Comparison of ENCODE assay signal across 8 mouse cellular contexts in genomic region chr17:29006812-29007211, GRCm38 (mm10). TPM values are rescaled to one million over a fixed set of nuclear protein-coding genes. Genes with fewer than 3 reads are reported as not detected.
A peak's percentile ranks its signal among the peaks of the same experiment; 100 is the strongest.
DNase-seq lines count a peak whose midpoint lies in the region; ATAC-seq and TF ChIP-seq lines count a peak whose summit lies in the region.

No protein-coding gene starts in this region.

- no peaks in the 10 kb centered on the region for H3K36me3 ChIP-seq in testis, adult 2 months (ENCODE audit: control insufficient read depth, insufficient read depth, low read length)
- H3K36me3 ChIP-seq in forebrain, embryonic 11.5 days (ENCODE audit: control insufficient read depth, insufficient read depth, low read length), result no peaks in the 10 kb centered on the region; the same call in 1 of the 2 replicates
- peaks cover 7% of the 10 kb centered on the region; the same call in 1 of the 2 replicates for H3K36me3 ChIP-seq in limb, embryonic 14.5 days (ENCODE audit: control insufficient read depth, insufficient read depth, low read length)

- no peak for ATAC-seq in forebrain, embryonic 11.5 days (replicated peaks; ENCODE audit: low FRiP score)
- ATAC-seq in limb, embryonic 14.5 days (ENCODE audit: low FRiP score, low read depth), result no peak

- peak overlapping the region; percentile 91 for H3K9ac ChIP-seq in forebrain, embryonic 11.5 days (ENCODE audit: low read length)
- peak overlapping the region; percentile 93 for H3K9ac ChIP-seq in limb, embryonic 14.5 days (ENCODE audit: low read depth, low read length, severe bottlenecking)

- peak overlapping the region; percentile 83 for H3K27ac ChIP-seq in testis, adult 2 months (ENCODE audit: control insufficient read depth, insufficient read depth, low read depth, low read length)
- no peak overlapping the region for H3K27ac ChIP-seq in forebrain, embryonic 11.5 days (ENCODE audit: low read depth, low read length)
- no peak overlapping the region for H3K27ac ChIP-seq in limb, embryonic 14.5 days (replicated peaks; ENCODE audit: low read depth, low read length)

- TF ChIP-seq CTCF in testis, adult 2 months (IDR thresholded peaks at IDR 0.05; ENCODE audit: control insufficient read depth, insufficient read depth, insufficient replicate concordance, low read depth, low read length), result no peak

- DNase-seq in testis, postnatal 14 days (ENCODE audit: low spot score), result no peak
- no peak for DNase-seq in forebrain, embryonic 11.5 days (ENCODE audit: low spot score)
- DNase-seq in limb, embryonic 14.5 days (ENCODE audit: low spot score), result no peak
- peak; percentile 46 for DNase-seq in naive thymus-derived CD4-positive, alpha-beta T cell, adult 2 months (ENCODE audit: low read depth)
- no peak for DNase-seq in cerebellum, adult 9-11 months
- DNase-seq in layer of hippocampus, adult 11-12 months (ENCODE audit: low spot score), result no peak
- DNase-seq in cerebellum, postnatal 14 days, result no peak

- TF ChIP-seq POLR2A in testis, adult 2 months (IDR thresholded peaks at IDR 0.05; ENCODE audit: control insufficient read depth, low read depth, low read length), result no peak
- no peak for TF ChIP-seq POLR2A in limb, embryonic 14.5 days (IDR thresholded peaks at IDR 0.05; ENCODE audit: borderline replicate concordance, extremely low read depth, insufficient read depth, insufficient read length)

- H3K4me1 ChIP-seq in testis, adult 2 months (ENCODE audit: control insufficient read depth, insufficient read depth, low read length), result peaks cover 3% of the 10 kb centered on the region; the same call in 1 of the 2 replicates
- H3K4me1 ChIP-seq in forebrain, embryonic 11.5 days (replicated peaks; ENCODE audit: control insufficient read depth, insufficient read depth, low read length), result peaks cover 2% of the 10 kb centered on the region; the same call in 1 of the 2 replicates
- peaks cover 14% of the 10 kb centered on the region for H3K4me1 ChIP-seq in limb, embryonic 14.5 days (ENCODE audit: control insufficient read depth, insufficient read depth, low read length)

- H3K4me3 ChIP-seq in testis, adult 2 months (ENCODE audit: control insufficient read depth, low read depth, low read length), result peak overlapping the region; percentile 88
- peak overlapping the region; percentile 78 for H3K4me3 ChIP-seq in forebrain, embryonic 11.5 days (ENCODE audit: low read depth, low read length)
- peak overlapping the region; percentile 98 for H3K4me3 ChIP-seq in limb, embryonic 14.5 days (replicated peaks; ENCODE audit: low read length)

- WGBS in forebrain, embryonic 11.5 days, result 14% methylated on average over 7 of the region's 7 CpGs
- 12% methylated on average over 7 of the region's 7 CpGs for WGBS in limb, embryonic 14.5 days

- peak overlapping the region; percentile 71 for H3K4me2 ChIP-seq in forebrain, embryonic 11.5 days (ENCODE audit: low read depth, low read length, severe bottlenecking)
- peak overlapping the region; percentile 57 for H3K4me2 ChIP-seq in limb, embryonic 14.5 days (replicated peaks; ENCODE audit: low read depth, low read length, severe bottlenecking)

- H3K9me3 ChIP-seq in forebrain, embryonic 11.5 days (ENCODE audit: control insufficient read depth, low read length), result no peaks in the 10 kb centered on the region
- H3K9me3 ChIP-seq in limb, embryonic 14.5 days (ENCODE audit: control insufficient read depth, low read length), result no peaks in the 10 kb centered on the region

- no peaks in the 10 kb centered on the region for H3K27me3 ChIP-seq in testis, adult 2 months (ENCODE audit: control insufficient read depth, insufficient read depth, low read length)
- no peaks in the 10 kb centered on the region for H3K27me3 ChIP-seq in forebrain, embryonic 11.5 days (ENCODE audit: control insufficient read depth, insufficient read depth, low read length)
- H3K27me3 ChIP-seq in limb, embryonic 14.5 days (ENCODE audit: control insufficient read depth, insufficient read depth, low read length), result no peaks in the 10 kb centered on the region

RNA-seq across cellular contexts. Expression of gene Stk38, which starts 1.0 kb away (rescaled TPM):
- 33.9 and 43.7 TPM in 2 replicates for polyA plus RNA-seq in testis, adult 2 months (2012; rRNA removed)
- polyA plus RNA-seq in forebrain, embryonic 11.5 days (2014; fragmentation: Nextera tagmentation; extraction: Ambion mirVana), result 134 and 143 TPM in 2 replicates
- 115 TPM in 2 replicates for polyA plus RNA-seq in limb, embryonic 14.5 days (2012; rRNA removed)
- polyA plus RNA-seq in limb, embryonic 14.5 days (2014; fragmentation: Nextera tagmentation; extraction: Ambion mirVana), result 86.6 and 99.3 TPM in 2 replicates

RNA-seq across cellular contexts. Expression of gene Srsf3, which starts 25.6 kb away (rescaled TPM):
- 75.4 and 83.4 TPM in 2 replicates for polyA plus RNA-seq in testis, adult 2 months (2012; rRNA removed)
- 823 and 865 TPM in 2 replicates for polyA plus RNA-seq in forebrain, embryonic 11.5 days (2014; fragmentation: Nextera tagmentation; extraction: Ambion mirVana)
- 385 and 390 TPM in 2 replicates for polyA plus RNA-seq in limb, embryonic 14.5 days (2012; rRNA removed)
- polyA plus RNA-seq in limb, embryonic 14.5 days (2014; fragmentation: Nextera tagmentation; extraction: Ambion mirVana), result 561 and 596 TPM in 2 replicates

RNA-seq across cellular contexts. Expression of gene Kctd20, which starts 55.1 kb away (rescaled TPM):
- 34.2 and 34.6 TPM in 2 replicates for polyA plus RNA-seq in testis, adult 2 months (2012; rRNA removed)
- polyA plus RNA-seq in forebrain, embryonic 11.5 days (2014; fragmentation: Nextera tagmentation; extraction: Ambion mirVana), result 112 and 116 TPM in 2 replicates
- 66.6 and 70.1 TPM in 2 replicates for polyA plus RNA-seq in limb, embryonic 14.5 days (2012; rRNA removed)
- 82.9 and 96.3 TPM in 2 replicates for polyA plus RNA-seq in limb, embryonic 14.5 days (2014; fragmentation: Nextera tagmentation; extraction: Ambion mirVana)
